In genomic region chr4:57906708-57907107, GRCm38 (mm10) we compare ENCODE assay signal across 16 mouse cellular contexts. TPM values are rescaled to one million over a fixed set of nuclear protein-coding genes. Genes with fewer than 3 reads are reported as not detected.
"Had no signal": no experiment of that assay in that cellular context is flagged by ENCODE, and none has a peak within 500 bp of the region (broad histone marks: within the 10 kb centered on the region; RNA-seq: fewer than 3 reads in every experiment).

No protein-coding gene starts in this region.

- ATAC-seq: liver, postnatal 0 days; midbrain, embryonic 13.5 days; midbrain, embryonic 15.5 days had no signal

- H3K27me3 ChIP-seq: midbrain, embryonic 13.5 days; midbrain, embryonic 15.5 days; neural tube, embryonic 12.5 days; stomach, embryonic 15.5 days had no signal

- H3K4me3 ChIP-seq: megakaryocyte, embryonic 14.5 days; midbrain, embryonic 13.5 days; midbrain, embryonic 15.5 days; neural tube, embryonic 12.5 days; stomach, embryonic 15.5 days had no signal

- H3K9me3 ChIP-seq: megakaryocyte, embryonic 14.5 days; midbrain, embryonic 13.5 days; midbrain, embryonic 15.5 days; neural tube, embryonic 12.5 days; stomach, embryonic 15.5 days had no signal

- H3K36me3 ChIP-seq: midbrain, embryonic 13.5 days; midbrain, embryonic 15.5 days; neural tube, embryonic 12.5 days; stomach, embryonic 15.5 days had no signal

- DNase-seq: liver, postnatal 0 days; lung, embryonic 14.5 days; lung, postnatal 14 days; lung, postnatal 36 days; right cerebral cortex, postnatal 14 days; thymus, adult 2 months; thymus, postnatal 25 days; thymus, postnatal 4 days had no signal

- H3K4me1 ChIP-seq: neural tube, embryonic 12.5 days had no signal

- H3K4me2 ChIP-seq: lung, embryonic 14.5 days; midbrain, embryonic 11.5 days; midbrain, embryonic 13.5 days; midbrain, embryonic 15.5 days; neural tube, embryonic 12.5 days; stomach, embryonic 15.5 days had no signal

- H3K9ac ChIP-seq: liver, postnatal 0 days; lung, embryonic 14.5 days; midbrain, embryonic 13.5 days; midbrain, embryonic 15.5 days; neural tube, embryonic 12.5 days; stomach, embryonic 15.5 days had no signal

- H3K27ac ChIP-seq: macrophage; midbrain, embryonic 13.5 days; midbrain, embryonic 15.5 days; neural tube, embryonic 12.5 days; stomach, embryonic 15.5 days; stomach, postnatal 0 days had no signal

RNA-seq across cellular contexts. Expression of gene D630039A03Rik, which starts 9.4 kb away (rescaled TPM):
- polyA plus RNA-seq: macrophage; midbrain, embryonic 13.5 days had no signal
